Mouse (Mus musculus) heart, postnatal 0 days (tissue): ENCODE measurements at regions not wholly inside any gene's neighbourhood (a gene's known extent, or its start where the extent isn't known, plus 50 kb on each side); places are given as distances from the start of the nearest gene placed in this dataset.

ENCODE experiments used
- CTCF ChIP-seq: IDR thresholded peaks from 2 replicates; pipeline ENCODE4 v1.5.1; 2016; ENCODE audit warnings: antibody characterized with exemption, control low read depth, low read depth
- EP300 ChIP-seq: IDR thresholded peaks from 2 replicates; pipeline ENCODE4 v1.6.1; 2016; ENCODE audit warnings: antibody characterized with exemption, low read depth

DNA sequence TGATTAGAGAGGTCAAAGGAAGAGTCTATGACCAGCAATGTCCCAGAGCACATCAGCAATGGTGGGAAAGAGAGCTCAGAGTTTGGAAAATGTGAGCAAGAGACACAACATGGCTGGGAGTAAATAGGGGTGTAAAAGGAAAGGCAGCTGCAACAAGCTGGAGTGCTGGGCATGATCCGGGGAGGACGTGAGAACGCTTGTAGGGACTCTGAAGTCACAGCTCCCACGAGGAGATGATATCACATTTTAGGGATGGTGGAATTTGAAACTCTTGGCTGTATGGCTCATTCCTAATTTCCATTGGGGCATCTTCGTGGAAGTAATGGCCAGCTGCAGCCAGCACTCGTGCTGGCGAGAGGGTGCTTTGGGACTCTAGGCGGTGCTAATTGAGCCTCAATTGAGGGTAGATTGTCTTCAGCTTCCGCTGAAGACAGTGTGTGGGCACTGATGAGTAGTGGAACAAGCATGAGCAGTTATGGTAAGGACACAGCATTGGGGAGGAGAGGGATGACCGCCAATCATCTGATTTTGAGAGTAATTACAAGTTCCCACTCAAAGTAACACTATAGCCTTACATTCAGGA lies 231.1 kb upstream of the Adcy2 start:
- TF ChIP-seq CTCF, result no peak
- TF ChIP-seq EP300, result no peak
